Mouse (Mus musculus): ENCODE results near the gene Arfgef2.
"Not testable (repeated sequence)": the region's sequence is repeated elsewhere in the genome, so short reads cannot be mapped to it uniquely, and the experiment has no call there.

The Arfgef2 gene

DNA sequence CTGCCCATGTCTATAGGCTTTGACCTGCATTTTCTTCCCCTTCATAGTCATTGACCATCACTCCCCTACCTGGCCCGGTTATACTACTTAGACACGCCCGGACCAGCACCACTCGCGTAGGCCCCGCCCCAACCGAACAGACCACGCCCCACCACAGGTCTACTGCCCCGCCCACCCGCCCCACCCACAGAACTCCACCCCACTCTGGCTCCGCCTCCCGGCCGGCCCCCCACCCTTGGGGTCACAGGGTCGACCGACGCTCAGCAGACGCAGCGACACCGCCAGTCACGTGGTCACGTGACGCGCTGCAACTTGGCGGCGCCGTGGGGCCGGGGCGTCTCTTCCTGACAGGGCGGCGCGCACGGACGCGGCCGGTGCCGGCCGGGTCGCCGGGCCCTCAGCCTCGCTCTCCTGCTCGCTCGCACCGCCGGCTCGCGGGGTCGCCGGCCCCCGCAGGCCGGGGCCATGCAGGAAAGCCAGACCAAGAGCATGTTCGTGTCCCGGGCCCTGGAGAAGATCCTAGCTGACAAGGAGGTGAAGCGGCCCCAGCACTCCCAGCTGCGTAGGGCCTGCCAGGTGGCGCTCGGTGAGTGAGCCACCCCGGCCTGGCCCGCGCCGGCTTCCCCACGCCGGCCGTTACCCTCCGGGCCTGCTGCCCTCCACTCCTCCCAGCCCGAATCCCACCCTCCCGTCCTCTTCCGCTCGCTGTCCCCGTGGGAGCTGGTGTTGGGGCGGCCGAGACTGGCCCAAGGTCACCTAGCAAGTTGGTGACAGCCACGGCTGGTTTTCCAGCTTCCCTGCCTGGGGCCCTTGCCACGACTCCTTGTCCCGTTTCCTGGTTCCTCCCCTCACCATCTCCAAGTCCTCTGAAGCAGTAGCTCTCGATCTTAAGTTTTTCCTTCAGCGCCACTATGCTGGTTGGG lies at the start of gene Arfgef2:
Arfgef2 (plus strand) TSS at position 339 of the 923 bp plus-strand sequence.
- in situ Hi-C loops (cut with MboI) = no loop called here

DNA sequence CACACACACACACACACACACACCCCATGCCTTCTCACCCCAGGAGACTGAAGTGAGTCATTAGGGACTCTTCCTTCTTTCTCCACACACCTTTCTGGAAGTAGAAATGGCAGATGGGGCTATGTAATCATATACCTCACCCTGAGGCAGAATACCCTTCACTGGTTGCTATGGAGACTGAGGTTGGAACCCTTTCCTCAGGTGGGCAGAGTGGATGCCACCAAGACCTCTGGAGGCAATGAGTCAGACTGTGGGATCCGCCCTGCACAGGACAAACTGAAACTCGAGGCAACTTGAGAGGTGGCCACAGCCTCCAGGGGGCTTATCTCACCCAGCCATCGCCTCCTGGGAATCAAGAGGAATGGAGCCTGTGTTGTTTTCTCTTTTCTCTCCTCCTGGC lies 47.4 kb upstream of the Arfgef2 start:
- in situ Hi-C loops (cut with MboI) = no loop called here

DNA sequence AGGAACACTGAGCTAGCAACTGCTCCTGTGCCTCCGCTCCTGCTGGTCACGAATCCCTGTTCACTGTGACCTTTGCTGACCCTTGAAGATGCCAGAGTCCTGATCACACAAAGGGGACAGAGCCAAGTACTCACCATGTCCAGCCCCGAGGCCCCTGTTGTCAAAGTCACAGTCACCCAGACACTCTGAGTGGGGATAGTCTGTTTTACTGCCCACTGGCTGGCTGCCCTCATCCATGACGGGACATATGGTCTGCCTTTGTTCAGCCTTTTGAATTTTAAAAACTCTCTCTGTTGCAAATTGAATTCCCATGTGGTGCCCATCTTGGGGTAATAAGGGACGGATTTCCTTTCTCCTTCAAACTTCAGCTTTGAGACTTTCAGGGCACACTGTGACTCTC lies 41.3 kb upstream of the Arfgef2 start:
- in situ Hi-C loops (cut with MboI) = no loop called here

DNA sequence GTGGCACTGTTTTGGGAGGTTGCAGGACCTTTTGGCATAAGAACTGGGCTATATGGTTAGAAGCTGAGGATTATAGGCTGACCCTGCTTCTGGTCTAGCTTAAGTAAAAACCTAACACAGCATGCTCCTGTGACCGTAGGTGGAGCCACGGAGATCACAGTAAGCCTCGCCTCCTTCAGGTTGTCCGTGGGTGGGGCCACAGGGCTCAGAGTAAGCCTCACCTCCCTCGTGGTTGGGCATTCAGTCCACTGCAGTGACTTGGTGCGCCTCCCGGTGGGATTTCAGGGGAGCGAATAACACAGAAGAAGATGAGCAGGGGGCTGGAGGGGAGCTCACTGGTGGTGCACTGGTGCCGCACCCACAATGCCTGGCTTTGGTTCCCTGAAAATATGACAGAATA lies 37.8 kb upstream of the Arfgef2 start:
- in situ Hi-C loops (cut with MboI) = no loop called here

DNA sequence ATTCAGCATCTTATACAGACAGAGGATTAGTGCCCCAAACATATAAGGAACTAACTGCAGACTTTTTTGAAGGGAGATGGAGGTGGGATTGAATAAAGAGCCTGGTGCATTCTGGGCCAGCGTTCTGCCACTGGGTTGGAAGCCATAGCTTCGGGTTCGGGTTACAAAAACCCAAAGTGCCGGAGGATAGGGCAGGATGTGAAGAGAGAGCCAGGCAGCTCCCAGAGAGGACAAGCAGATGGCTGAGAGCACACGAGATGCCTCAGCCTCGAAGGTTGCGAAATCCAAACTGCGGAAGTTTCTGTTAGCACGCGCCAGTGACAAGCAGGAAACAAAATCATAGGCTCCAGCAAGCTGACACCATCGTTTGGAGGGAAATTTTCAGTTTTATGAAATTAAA lies 34.0 kb upstream of the Arfgef2 start:
- in situ Hi-C loops (cut with MboI) = no loop called here

DNA sequence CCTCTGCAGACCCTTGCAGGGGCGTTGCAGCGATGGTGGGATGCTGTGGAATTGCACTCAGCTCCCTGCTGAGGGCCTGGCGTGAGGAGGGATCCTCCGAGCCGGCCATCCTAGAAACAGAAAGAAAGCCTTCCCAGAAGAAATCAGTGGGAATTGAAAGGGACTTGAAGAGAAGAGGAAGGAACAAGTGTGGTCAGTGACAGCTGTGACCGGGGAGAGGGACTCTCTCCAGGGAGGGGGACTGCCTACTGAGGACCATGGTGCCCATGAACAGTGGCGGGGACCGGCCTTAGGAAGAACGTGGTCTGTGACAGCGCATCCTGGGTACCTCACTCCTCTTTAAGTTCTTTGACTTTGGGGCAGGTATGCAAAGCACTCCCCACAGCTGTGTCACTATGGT lies 31.8 kb upstream of the Arfgef2 start:
- in situ Hi-C loops (cut with MboI) = no loop called here

DNA sequence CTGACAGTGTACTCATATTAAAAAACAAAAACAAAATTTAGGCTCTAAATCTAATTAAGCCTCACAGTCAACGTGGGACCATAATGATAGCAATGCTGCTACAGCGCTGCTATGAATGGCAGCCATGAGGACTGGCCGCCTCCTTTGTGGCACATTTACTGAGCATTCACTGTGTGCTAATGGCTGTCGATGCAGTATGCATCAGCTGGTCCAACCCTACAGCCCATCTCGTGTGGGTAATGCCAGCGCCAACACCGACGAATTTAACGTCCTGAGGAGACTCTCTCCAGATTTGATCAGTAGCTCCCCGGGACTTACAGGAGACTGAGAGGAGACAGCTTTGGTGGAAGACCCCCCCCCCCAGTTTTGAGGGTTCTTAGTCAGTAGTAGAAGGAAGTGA lies 31.1 kb upstream of the Arfgef2 start:
- in situ Hi-C loops (cut with MboI) = no loop called here

DNA sequence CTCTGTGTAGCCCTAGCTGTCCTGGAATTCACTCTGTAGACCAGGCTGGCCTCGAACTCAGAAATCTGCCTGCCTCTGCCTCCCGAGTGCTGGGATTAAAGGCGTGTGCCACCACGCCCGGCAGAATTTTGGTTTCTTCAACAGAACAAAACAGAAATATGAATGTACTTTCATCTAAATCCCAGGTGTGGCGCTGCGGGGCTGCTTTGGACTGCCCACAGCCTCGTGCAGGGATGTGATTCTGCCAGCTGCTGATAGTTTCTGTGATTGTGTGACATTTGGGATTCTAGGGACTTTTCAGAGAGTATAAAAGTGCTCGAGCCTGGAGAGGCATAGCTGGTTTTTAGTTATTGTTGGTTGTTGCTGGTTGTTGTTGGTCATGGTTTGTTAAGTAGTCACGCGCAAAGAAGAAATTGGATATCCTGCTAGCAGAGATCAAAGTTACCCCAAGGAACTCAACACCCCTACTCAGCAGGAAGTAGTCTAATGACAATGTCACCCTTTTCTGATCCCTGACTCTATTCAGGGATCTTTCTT lies 30.0 kb upstream of the Arfgef2 start:
- in situ Hi-C loops (cut with MboI) = loop anchor here (5.0 kb wide), 1 partner anchor 183 kb away; no protein-coding TSS in a partner anchor

DNA sequence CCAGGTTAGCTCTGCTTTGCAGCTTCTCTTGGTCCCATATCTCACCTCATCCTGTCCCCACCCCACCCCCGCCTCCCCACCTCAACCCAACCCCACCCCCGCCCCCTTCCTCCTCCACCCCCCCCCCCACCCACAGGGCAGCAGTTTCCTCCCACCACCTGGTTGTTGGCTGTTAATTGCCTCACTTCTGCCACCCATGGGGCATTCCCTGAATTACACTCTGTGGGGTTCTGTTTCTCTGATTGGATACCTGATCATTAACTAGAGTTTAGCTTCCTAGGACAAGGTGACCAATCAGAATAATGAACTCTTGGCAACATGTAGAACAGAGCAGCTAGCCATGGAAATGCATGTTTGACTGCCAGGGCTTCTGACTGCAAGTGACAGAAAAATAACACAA lies 29.1 kb upstream of the Arfgef2 start:
- in situ Hi-C loops (cut with MboI) = loop anchor here (5.0 kb wide), 1 partner anchor 184 kb away; no protein-coding TSS in a partner anchor

DNA sequence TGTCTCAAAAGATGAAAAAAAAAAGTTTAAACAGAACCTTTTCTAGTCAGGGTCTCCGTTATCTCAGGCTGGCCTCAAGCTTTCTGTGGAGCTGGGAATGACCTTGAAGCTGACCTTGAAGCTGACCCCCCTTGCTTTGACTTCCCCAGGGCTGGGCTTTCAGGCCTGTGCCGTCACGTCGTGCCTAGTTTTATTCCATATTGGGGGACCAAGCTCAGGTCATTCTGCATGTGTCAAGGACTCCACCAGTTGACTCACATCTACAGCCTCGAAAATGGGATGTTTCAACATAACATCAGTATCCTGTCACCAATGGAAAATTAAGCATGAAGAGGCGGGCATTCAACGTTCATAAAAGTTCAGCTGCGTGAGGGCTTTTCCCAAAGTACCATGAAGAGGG lies 25.4 kb upstream of the Arfgef2 start:
- in situ Hi-C loops (cut with MboI) = loop anchor here (5.0 kb wide), 1 partner anchor 188 kb away; no protein-coding TSS in a partner anchor

DNA sequence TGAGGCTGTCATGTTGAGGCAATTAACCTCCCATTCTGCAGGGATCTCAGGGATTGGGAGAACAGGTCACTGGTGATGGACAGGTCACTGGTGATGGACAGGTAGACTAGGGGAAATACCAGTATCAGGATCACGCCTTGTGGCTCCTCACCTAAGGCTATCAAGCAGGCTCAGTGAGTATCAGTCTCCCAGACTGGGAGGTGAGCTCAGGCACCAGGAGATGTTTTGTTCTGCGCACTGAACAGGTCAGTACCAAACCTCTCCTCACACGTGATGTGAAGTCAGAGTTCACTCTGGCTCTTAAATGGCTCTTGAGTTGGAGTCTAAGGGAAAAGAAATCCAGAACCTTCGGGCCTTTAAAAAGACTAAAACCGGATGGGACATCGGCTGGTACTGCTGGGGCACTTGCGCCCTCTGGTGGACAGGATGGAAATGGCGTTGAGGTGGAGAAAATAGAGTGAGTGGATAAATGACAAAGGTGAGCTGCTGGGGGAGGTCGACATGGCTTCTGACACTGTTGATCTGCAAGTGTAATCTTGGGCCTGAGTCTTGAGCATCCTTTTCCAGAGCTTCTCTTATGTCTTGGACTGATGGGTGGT lies 24.3 kb upstream of the Arfgef2 start:
- in situ Hi-C loops (cut with MboI) = no loop called here

DNA sequence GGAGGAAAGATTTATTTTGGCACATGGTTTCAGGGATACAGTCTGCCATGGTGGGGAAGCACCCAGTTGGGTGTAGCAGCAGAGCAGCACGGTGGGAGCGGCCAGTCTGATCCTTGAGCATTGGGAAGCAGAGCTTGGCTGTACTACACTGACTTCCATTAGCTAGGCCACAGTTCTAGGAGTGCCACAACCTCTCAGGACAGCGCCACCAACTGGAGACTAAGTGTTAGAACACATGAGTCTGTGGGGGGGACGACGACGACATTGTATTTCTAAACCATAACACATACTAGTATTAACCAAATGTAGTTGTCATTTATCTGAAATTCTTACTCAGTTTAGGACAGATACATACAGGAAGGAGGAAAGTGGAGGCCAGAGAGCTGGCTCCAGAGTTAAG lies 21.0 kb upstream of the Arfgef2 start:
- in situ Hi-C loops (cut with MboI) = no loop called here

DNA sequence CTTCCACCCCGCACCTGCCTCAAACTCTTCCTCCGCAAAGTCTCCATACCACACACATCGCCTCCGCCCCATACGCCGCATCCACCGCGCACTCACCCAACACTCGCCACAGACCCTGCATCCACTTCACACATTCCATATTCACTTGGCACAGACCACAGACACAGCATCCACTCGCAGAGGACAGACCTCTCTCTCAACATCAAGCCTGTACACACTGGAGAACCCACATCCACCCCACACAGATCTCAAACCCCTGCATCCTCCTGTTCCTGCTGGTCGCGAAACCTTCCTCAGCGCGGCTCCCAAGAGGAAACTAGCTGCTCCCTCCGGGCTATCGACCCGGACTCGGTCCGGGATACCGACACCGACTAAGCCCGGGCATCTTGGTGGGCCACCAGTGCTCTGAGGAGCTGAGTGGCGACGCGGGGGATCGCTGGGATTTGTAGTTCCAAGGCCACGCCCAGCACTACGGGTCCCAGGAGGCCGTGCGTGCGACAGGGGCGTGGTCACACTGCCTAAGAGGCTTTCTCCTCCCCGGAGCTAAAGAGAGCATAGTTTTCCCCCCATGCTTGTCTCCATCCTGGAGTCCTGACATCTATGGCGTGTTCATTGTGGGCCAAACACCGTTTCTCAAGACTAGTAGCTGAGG lies 18.9 kb upstream of the Arfgef2 start:
- in situ Hi-C loops (cut with MboI) = no loop called here

DNA sequence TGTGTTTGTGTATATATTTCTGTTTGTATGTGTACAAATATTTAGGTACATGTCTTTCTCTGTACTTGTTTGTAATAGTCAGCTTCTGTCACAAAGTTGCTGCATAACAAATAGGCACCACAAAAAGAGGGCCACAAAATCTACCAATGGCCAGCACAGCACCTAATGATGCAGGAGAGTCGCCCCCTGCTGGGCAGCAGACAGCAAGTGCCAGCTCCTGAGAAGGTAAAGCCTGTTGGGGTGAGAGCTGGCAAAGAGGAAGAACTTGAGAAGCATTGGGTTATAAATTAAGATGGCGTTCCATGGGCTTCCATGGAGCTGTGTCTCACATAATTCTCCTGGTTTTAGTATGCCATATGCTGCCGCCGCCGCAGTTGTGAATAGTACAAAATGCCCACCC lies 13.7 kb upstream of the Arfgef2 start:
- in situ Hi-C loops (cut with MboI) = no loop called here

DNA sequence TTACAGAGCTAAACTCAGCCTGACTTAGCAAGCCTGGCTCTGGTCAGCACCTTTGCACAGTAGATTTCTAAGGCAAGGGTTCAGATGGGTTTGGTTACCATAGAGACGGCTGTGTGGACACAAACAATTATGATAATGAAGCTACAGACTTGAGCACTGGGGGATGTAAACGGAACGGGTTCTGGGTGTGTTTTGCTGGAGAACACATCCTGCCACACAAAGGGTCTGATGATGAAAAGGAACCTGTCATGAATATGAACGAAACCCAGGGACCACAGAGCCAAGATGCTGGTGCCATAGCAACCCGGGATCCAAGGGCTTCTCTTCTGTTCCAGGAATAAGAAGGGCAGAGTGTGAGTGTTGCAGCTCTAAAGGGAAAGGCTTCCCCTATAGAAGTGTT lies 13.0 kb upstream of the Arfgef2 start, which contains the start of gene Trp53rkb:
Trp53rkb (plus strand) TSS at position 177 of the 400 bp plus-strand sequence.
- in situ Hi-C loops (cut with MboI) = no loop called here

DNA sequence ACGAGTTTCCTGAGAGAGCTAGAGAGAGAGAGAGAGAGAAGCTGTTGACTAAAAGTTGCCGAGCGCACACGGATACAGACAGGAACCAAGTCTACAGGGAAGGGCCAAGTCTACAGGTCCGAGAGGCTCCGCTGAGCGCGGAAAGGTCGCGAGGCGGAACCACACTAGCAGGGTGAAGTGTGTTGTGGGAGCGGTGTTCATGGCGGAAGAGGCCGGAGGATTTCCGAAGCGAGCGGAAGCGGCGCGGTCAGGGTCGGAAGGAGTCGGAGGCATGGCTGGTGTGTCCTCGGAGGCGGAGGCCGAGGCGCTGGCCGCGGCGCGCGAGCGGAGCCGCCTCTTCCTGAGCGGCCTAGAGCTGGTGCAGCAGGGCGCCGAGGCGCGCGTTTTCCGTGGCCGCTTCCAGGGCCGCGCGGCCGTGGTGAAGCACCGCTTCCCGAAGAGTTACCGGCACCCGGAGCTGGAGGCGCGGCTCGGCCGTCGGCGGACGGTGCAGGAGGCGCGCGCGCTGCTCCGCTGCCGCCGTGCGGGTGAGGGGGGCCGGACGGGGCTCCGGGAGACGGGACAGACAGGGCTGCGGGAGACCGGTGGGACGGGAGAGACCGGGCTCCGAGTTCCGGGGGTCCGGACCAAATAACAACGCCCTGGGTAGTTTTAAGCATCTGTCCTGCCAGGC lies 11.7 kb upstream of the Arfgef2 start:
- in situ Hi-C loops (cut with MboI) = not testable (repeated sequence)

DNA sequence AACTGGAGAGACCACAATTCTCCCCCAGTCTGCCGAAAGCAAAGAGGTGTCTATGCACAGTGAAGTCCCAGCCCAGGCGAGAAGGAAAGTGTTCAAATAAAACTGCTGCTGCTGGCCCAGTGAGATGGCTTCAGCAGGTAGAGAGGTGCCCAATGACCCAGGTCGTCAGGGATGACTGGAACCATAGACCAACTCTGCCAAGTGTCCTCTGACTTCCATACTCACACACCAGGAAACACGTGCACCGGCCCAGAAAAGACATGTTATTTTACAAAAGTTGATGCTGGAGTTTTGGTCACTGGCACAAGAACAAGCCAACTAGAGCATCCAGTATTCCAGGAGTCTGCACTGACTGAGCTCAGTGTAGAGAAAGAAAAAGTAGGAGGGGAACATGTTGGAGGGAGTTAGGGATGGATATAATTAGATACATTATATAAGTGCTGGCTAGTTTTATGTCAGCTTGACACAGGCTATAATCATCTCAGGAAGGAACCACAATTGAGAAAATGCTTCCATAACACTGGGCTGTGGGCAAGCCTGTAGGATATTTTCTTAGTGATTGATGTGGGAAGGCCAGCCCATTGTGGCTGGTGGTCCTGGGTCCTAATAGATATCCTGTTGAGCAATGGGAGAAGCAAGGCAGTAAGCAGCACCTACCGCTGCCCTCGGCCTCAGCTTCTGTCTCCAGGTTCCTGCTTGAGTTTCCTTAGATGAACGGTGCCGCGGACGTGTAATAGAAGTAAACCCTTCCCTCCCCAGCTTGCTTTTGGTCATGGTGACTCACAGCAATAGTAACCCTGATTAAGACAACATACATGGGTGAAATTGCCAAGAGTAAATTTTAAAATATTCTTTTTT lies 5.5 kb upstream of the Arfgef2 start:
- in situ Hi-C loops (cut with MboI) = no loop called here

DNA sequence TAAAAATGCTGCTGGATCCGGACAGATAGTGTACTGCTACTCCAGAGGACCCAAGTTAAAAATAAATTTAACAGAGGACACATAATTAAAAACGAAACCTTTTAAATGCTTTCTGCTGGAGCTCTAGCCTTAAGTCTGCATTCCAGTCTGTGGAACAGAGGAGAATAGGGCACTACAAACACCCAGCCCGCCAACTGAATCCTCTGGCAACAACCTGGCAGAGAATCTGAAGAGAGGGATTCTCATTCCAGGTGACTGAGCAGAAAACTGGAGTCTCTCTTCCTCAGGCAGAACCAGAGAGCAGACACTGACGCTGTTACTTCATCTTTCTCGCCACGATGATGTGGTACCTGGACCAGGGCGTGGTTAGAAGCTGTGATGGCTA lies 4.9 kb upstream of the Arfgef2 start:
- in situ Hi-C loops (cut with MboI) = no loop called here

DNA sequence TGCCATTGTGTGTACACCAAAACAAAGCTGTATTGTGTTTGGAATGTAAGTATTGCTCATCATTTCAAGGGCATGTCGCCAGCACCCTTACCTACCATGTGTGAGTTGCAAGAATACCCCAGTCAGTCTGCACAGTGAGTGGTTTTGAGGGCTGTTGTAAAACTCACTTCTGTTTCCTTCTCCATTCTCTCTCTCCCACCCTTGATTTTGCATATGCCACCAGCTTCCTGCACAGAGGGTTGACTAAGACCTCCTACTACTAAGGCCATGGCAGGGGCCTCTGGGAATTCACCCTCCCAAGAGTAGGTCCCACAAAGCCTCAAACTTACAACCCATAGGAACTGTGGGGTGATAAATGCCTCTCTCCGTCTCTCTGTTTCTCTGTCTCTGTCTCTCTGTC lies 4.0 kb upstream of the Arfgef2 start:
- in situ Hi-C loops (cut with MboI) = no loop called here

DNA sequence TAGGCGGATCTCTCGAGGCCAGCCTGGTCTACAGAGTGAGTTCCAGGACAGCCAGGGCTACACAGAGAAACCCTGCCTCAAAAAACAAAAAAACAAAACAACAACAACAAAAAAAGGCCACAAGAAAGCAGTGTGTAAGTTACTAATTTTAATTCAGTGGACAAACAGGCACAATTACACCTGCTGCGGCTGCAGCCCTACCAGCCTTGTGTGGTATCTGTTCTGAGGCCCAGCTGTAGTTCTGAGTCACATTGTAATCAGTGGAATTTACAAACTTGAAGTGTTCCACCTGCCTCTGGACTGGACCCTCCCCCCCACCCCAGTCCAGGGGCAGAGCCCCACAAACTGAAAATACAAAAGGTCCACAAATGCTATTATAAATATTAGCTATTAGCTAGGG lies 2.1 kb upstream of the Arfgef2 start:
- in situ Hi-C loops (cut with MboI) = no loop called here

DNA sequence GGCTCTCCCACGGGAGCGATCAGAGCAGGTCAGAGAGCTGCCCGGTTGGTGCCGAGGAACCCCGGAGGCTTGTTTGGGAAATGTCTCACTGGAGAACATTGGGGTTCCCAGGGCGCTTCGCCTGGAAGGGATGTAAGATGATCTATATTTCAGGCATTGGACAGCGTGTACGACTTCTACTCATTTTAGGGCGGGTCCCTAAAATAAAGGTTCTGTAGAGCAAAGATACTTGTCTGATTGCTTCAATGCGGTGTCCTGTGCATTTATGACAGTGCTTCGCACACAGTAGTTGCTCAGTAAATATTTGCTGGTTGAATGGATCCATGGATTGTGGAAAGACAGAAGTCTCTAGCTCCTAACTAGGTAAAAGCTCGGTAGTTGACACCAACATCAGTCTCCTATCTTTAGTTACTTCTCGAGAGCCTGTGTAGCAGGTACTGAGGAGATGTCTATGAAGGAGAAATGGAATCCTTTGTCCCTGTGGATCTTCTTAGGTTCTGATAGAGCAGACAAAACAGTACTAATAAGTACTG lies 851 bp downstream of the Arfgef2 start:
- in situ Hi-C loops (cut with MboI) = no loop called here
